Mouse (Mus musculus) thymus, adult 2 months (tissue): ENCODE data around the gene Rtkn2. TPM values are rescaled to one million over a fixed set of nuclear protein-coding genes. Genes with fewer than 3 reads are reported as not detected.

Source experiments
- DNase-seq: peaks from one replicate; pipeline ENCODE4 v3.0.0; 2021
- H3K27ac ChIP-seq: fragments of 200-500 bp; 2 replicates; pipeline ENCODE4 v1.5.1; 2012; ENCODE audit warnings: low read length, control low read depth; ENCODE audit not compliant: control insufficient read depth, insufficient read depth
- H3K27me3 ChIP-seq: fragments of 200-500 bp; 2 replicates; pipeline ENCODE4 v1.6.1; 2012; ENCODE audit warnings: mild to moderate bottlenecking, low read length, moderate library complexity, mixed read lengths; ENCODE audit not compliant: control insufficient read depth, insufficient read depth
- H3K36me3 ChIP-seq: fragments of 200-500 bp; 2 replicates; pipeline ENCODE4 v1.6.1; 2012; ENCODE audit warnings: mild to moderate bottlenecking, low read length, moderate library complexity; ENCODE audit not compliant: control insufficient read depth, insufficient read depth
- H3K4me1 ChIP-seq: fragments of 200-500 bp; replicated peaks from 2 replicates; pipeline ENCODE4 v1.6.1; 2012; ENCODE audit warnings: low read length; ENCODE audit not compliant: control insufficient read depth, insufficient read depth
- H3K4me3 ChIP-seq: fragments of 200-500 bp; 2 replicates; pipeline ENCODE4 v1.5.1; 2012; ENCODE audit warnings: mild to moderate bottlenecking, low read length, control low read depth, moderate library complexity; ENCODE audit not compliant: control insufficient read depth, insufficient read depth
- CTCF ChIP-seq: fragments of 200-500 bp; IDR thresholded peaks from 2 replicates; pipeline ENCODE4 v1.5.1; 2012; ENCODE audit warnings: mild to moderate bottlenecking, control low read depth, low read length, moderate library complexity, borderline replicate concordance; ENCODE audit not compliant: control insufficient read depth, poor library complexity, insufficient read depth; ENCODE audit errors: extremely low read depth
- POLR2A ChIP-seq: fragments of 200-500 bp; IDR thresholded peaks from 2 replicates; pipeline ENCODE4 v1.6.1; 2012; ENCODE audit warnings: mild to moderate bottlenecking, low read length, control low read depth, moderate library complexity; ENCODE audit not compliant: control insufficient read depth, poor library complexity, insufficient read depth; ENCODE audit errors: extremely low read depth
- WGBS: fragments of 180-500 bp; shearing (Covaris S2); methylation state at CpG from one replicate; pipeline ENCODE4 v1.1.7; 2018; 5-methylcytosine and 5-hydroxymethylcytosine counted together
- polyA plus RNA-seq: library from polyadenylated mRNA; depleted of rRNA; stranded (reverse); fragments of >200 nt; gene quantifications from 2 replicates; pipeline ENCODE4 v1.2.3, GENCODE M21; 2012

The Rtkn2 gene
- polyA plus RNA-seq, 1 experiment, result 4.2 TPM

DNA sequence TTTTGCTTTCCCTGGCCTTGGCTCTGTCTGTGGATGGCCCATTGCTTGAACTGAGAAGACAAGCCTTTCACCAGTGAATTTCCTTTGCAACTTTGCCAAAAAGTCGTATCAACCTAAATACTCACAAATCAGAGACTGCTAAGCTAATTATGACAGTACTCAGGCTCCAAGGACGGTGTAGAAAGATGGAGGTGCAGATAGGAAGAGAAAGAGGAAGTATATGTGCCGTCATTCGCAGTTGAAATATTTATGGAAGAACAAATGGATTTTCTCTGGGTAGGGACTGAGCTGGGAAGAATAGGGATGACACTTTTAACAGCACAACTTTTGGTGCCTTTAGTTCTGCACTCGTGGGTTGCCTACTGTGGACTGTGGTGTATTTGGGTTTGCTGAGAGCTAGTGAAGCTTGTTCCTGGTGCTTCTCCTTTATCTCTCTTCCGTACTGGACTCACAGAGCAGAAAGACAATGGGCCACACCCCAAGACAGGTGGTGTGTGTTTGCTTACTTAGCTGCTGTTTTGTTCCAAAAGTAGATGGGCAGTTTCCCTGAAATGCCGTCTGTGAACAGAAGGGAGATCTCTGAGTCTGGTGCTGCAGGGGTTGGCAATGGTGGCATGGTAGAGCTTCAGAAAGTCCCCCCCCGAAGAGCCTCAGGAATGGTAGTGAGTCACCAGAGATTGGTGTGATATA, 29.2 kb upstream of the Rtkn2 start:
- H3K4me1 ChIP-seq, result no peaks in the 10 kb centered on the region

DNA sequence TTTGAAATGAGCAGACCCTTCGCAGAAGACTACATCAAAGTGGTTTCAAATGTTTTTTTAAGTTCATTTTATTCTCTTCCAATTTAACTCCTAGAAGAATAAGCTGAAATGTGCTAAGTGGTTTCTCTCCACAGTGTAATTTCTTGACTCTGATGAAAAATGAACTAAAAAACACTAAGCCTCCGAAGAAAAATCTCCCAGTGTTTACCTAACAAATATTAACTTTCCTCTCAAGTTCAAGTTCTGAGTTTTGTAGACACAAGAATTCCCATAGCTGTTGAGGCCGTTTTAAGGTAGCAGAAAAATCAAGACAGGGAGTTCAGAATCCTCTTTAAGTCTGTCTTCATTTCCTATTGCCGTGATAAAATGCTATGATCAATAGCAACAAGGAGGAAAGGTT, 27.7 kb upstream of the Rtkn2 start:
- no peak overlapping the region for H3K4me3 ChIP-seq
- no peaks in the 10 kb centered on the region for H3K27me3 ChIP-seq
- TF ChIP-seq POLR2A (no peak), CTCF (no peak)
- no peak overlapping the region for H3K27ac ChIP-seq
- 88% methylated on average over 4 of the region's 4 CpGs for WGBS
- H3K36me3 ChIP-seq, result no peaks in the 10 kb centered on the region
- DNase-seq, result no peak
- H3K4me1 ChIP-seq, result no peaks in the 10 kb centered on the region

More for the DNA sequence above, 29.2 kb upstream of the Rtkn2 start:
- no peak overlapping the region for H3K4me3 ChIP-seq
- DNase-seq, result no peak
- no peak overlapping the region for H3K27ac ChIP-seq
- no peaks in the 10 kb centered on the region for H3K27me3 ChIP-seq
- WGBS, result 57% methylated on average over 8 of the region's 8 CpGs
- TF ChIP-seq POLR2A, result no peak
- TF ChIP-seq CTCF, result no peak
- no peaks in the 10 kb centered on the region for H3K36me3 ChIP-seq

DNA sequence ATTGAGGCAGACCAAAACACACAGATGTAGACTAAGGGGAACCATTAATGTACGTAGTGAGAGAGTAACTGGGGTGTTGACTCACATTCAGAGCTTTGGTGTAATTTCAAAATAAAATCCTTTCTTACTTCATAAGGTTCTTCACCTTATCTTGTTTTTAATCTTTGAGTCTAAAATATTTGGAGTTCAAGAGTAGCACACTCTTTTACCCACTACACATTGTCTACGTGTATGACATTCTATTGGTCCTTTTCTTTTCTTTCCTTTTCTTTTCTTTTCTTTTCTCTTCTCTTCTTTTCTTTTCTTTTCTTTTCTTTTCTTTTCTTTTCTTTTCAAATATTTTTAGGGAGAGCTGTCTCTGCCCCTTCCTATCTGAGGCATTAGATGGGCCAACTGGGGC, 23.4 kb upstream of the Rtkn2 start:
- Histone ChIP-seq H3K4me1 (no peaks in the 10 kb centered on the region), H3K4me3 (no peak overlapping the region), H3K27ac (no peak overlapping the region), H3K36me3 (no peaks in the 10 kb centered on the region), H3K27me3 (no peaks in the 10 kb centered on the region)
- no peak for DNase-seq
- TF ChIP-seq CTCF, result no peak
- TF ChIP-seq POLR2A, result no peak
- 96% methylated on average over 2 of the region's 2 CpGs for WGBS

GRCm38 (mm10) chr10:67959982-67960381, 19.4 kb upstream of the Rtkn2 start:
- H3K27me3 ChIP-seq, result no peaks in the 10 kb centered on the region
- no peak overlapping the region for H3K4me3 ChIP-seq
- TF ChIP-seq POLR2A (no peak), CTCF (no peak)
- DNase-seq, result no peak
- peaks cover 3% of the 10 kb centered on the region for H3K4me1 ChIP-seq
- H3K27ac ChIP-seq, result no peak overlapping the region
- H3K36me3 ChIP-seq, result no peaks in the 10 kb centered on the region
- 71% methylated on average over 3 of the region's 3 CpGs for WGBS

DNA sequence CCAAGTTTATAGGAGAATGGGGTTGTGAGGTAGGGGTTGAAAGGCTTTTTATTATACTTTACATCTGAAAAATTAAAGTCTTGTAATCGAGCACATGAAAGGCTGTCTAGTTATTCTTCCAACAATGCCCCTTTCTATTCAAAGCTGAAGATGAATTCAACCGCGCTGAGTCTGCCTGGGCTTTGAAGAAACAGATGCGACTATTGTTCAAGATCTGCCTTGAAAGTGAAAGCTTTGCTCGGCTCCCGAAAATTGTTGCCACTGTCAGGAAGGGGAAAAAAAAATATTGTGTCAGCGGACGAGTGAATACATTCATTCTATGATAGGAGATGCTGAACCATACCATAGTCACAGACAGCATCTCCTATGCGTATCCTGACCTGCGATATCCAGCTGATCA, 16.9 kb upstream of the Rtkn2 start:
- TF ChIP-seq POLR2A (no peak), CTCF (no peak)
- no peaks in the 10 kb centered on the region for H3K36me3 ChIP-seq
- H3K27me3 ChIP-seq, result no peaks in the 10 kb centered on the region
- DNase-seq, result no peak
- 51% methylated on average over 10 of the region's 10 CpGs for WGBS
- no peak overlapping the region for H3K27ac ChIP-seq
- H3K4me3 ChIP-seq, result no peak overlapping the region
- H3K4me1 ChIP-seq, result peaks cover 13% of the 10 kb centered on the region

DNA sequence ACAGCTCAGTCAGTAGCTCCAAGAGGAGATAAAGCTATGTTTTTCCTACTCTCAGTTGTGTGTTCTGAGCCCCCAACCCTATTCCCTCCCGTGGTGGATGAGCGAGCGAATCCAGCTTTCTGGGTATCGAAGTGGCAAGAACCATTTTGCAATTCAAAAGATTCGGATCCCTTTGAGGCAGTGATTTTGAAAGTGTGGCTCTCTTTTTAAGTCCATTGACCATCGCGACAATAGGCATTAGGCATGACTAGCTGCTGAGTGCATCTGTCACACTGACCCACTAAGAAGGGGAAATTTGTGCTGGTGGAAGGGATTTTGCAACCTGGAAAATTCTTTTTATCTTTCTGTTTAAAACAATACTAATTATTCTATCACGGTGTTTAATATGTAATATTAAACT, 15.3 kb upstream of the Rtkn2 start:
- Histone ChIP-seq H3K27ac (no peak overlapping the region), H3K36me3 (no peaks in the 10 kb centered on the region), H3K4me3 (no peak overlapping the region), H3K27me3 (no peaks in the 10 kb centered on the region), H3K4me1 (peaks cover 13% of the 10 kb centered on the region)
- no peak for DNase-seq
- TF ChIP-seq CTCF, result no peak
- no peak for TF ChIP-seq POLR2A
- 95% methylated on average over 8 of the region's 8 CpGs for WGBS

GRCm38 (mm10) chr10:67965251-67965986, 14.0 kb upstream of the Rtkn2 start:
- H3K36me3 ChIP-seq, result no peaks in the 10 kb centered on the region
- H3K4me1 ChIP-seq, result peaks cover 13% of the 10 kb centered on the region
- H3K27me3 ChIP-seq, result no peaks in the 10 kb centered on the region
- DNase-seq, result no peak
- no peak for TF ChIP-seq POLR2A
- TF ChIP-seq CTCF, result no peak
- 0 out of 2 replicates have a peak overlapping the region, but pooled peaks have one; percentile 53 for H3K27ac ChIP-seq
- no peak overlapping the region for H3K4me3 ChIP-seq
- WGBS, result 30% methylated on average over 4 of the region's 4 CpGs
